Mouse (Mus musculus) cerebellum, adult 9-10 months (tissue): ENCODE measurements around the gene Usp28.

Experiments used
- DNase-seq: peaks from one replicate; pipeline ENCODE4 v3.0.0; 2022

The Usp28 gene

DNA sequence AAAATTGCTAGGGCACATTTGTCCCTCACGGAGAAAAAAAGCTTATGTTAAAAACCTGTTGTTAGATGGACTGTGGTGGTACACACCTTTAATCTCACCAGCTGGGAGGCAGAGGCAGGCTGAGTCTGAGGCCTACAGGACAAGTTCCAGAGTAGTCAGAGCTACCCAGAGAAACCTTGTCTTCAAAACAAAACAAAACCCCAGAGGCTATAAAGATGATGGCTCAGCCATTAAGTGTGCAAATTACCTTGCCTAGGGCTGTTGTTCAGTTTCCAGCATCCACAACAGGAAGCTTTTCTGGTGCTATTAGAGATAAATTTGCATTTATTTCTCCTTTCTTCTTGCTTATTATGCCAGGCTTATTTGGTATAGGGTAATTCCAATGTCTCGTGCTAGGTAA is 39.4 kb downstream of the Usp28 start:
- no peak for DNase-seq

DNA sequence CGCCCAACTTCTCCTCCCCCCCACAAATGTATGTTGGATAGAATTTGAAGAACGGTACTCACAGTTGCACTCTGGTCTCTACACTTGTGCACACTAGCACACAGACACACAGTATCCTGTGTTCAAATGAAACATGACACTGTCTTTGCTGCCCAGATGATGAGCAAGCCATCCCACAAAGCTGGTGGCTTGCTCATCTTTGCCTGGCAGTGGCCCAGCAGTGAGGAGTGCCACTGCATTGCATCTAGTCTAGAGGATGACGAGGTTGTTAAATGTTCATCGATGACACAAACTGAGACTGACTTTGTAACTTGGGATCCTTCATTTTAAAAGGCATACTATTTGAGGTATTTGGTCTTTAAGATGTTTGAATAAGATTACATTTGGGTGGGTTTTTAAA is 49.6 kb downstream of the Usp28 start:
- DNase-seq = no peak

DNA sequence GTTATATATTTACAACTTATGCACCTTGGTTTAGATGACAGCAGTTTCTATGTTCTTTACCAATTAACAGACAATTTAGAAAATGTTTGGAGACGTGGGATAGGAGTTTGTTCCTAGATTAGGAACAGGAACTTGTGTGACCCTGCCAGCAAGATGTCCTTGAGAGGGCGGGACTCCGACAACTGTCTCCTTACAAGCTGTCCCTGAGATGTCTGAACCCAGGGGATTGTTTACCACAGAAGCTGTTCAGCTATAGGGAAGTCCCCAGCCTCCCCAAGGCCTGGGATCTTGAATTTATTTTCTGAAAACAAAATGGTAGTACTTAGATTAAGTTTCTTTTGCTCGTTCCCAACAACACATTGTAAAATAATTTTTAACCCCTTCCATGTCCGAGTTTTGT is 65.7 kb downstream of the Usp28 start:
- no peak for DNase-seq

DNA sequence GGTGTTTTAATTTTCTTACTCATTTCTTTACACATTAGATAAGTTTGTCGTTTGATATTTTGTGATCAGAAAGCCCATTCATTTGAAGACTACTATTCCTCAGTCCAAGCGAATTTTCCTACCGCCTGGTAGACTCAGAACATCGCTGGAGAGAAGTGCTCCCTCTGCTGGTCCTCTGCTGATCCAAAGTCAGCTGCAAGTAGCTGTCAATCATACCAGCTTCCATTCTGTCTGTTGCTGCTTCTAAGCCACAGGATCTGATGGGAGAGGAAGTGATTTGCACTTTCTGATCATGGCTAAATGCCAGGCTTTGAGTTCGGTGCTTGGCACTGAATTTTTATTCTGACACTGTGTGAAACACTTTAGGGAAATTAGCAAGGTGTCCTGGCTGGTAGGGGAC is 66.2 kb downstream of the Usp28 start:
- DNase-seq = peak; percentile 53

DNA sequence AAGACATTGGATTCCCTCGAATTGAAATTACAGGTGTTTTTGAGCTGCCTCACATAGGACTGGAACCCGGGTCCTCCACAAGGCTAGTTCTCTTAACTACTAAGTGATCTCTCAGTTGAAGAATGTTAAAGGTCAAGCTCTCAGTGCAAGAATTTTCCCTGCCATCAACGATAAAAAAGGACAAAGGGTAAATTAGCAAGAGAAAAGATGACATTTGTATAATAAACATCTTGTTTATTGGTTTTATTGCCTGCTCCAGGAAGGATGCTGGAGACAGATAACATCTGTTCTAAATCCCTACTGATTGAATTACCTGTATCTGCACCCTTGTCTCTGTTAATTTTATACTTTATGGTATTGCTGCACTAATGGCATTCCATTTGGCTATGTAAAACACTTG is 68.9 kb downstream of the Usp28 start:
- DNase-seq = no peak

DNA sequence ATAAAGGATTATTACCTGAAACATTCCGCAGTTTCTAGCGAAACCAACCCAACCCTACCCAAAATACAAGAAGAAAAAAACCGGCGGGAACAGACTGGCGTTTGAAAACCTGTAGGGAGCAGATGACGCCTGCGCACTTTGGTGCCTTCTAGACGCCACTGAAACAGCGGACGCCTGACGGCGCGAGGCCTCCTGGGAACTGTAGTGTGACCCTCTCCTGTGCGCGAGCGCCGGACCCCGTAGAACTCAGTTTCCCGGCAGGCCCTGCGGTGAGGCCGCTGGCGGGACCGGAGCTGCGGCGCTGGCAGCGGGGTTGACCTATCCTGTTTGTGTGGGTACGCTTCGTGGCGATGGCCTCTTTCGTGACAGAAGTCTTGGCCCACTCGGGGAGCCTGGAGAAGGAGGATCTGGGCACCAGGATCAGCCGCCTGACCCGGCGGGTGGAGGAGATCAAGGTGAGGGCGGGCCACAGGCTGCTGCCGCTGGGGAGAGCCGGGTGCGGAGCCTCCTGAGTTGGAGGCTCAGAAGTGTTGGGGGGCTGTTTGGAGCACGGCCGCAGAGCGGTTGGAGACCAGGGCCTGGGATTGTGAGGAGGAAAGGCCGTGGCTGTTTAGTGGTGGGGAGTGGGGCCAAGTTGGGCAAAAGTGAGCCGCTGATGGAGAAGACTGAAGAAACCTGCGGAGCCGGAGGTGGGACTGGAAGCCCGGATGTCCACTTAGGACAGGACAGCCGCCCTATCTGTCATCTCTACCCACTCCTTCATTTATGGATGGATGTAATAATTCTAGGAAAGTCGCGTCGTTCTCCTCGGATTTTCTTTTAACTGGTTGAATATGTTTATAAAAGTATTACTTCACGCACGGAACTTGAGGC is 70.4 kb downstream of the Usp28 start, which contains the start of gene Zw10:
Gene Zw10 (plus strand): TSS at position 281 of the 873 bp plus-strand sequence.
- DNase-seq = peak; percentile 95

DNA sequence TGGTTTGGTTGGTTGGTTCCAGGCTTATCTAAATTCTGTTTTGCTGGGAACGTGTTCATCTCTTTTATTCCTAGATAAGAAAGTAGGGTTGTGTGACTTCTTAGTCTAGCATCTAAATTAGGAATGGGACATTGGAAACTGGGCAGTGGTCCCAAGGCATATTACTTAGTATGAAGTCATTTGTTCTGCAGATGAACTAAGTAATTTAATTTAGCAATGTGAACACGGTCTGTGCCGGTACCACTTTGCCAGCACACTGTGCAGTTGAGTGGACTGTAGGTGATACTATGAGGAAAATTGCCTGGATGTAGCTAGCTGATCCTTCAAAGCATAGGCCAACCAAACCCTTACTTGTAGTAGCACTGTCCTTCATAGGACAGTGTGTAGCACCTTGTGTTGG is 91.7 kb downstream of the Usp28 start:
- DNase-seq = no peak

DNA sequence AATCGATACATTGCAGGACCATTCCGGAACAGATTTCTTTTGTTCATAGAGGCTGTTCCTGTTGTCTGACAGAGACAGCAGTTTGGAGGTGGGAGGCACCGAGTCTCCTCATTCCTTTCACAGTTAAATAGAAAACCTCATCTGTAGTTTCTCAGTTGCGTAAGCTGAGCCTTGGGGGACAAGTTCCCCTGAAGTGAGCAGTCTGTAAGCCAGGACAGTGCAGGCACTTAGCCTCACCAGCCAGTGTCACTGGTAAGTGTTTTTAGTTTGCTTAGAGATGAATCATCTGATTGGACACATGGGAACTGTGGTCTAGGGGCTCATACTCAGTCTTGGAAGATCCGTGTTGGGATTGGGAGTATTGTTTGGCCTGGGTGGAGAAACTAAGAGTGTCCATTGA is 95.9 kb downstream of the Usp28 start, which contains the start of gene Tmprss5:
Gene Tmprss5 (plus strand): TSS at position 154 of the 400 bp plus-strand sequence.
- DNase-seq = no peak

DNA sequence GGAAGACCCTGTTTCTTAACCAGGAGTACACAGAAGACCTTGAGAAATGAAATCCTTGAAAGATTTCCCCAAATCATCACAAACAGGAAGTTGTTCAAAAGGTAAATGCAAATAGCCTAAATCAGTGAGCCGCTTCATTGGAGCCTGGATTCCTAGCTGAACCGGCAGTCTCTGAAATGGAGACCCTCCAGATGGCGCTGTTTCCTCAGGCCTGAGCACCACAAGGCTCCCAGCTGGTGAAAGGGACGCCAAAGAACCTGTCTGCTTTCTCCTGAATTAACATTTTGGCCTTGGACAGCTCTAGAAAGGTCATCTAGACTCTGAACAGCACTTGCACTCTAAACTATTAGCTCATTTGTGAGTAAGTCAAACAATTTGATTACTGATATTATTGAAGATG is 96.4 kb downstream of the Usp28 start:
- peak; percentile 78 for DNase-seq

DNA sequence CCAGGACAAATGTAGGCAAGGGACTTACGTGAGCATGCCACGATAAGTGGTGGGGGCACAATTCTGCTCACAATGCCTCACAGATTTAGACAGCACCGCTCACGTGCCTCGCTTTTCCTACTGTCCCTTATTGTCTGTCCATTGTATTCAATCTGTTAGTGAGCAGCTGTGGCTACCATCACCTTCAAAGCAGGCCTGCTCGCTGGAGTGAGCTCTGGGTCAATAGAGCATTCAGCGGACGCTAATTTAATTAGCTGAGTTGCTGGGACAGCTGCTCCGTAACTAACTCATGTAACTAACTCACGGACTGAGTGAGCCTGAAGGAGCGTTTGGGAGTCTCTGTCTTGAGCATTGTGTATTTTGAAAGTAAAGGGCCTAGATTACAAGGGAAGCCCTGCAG is 102.1 kb downstream of the Usp28 start:
- DNase-seq = no peak
